Mouse (Mus musculus) mesoderm, embryonic 11.5 days (tissue): ENCODE measurements at regions not wholly inside any gene's neighbourhood (a gene's known extent, or its start where the extent isn't known, plus 50 kb on each side); places are given as distances from the start of the nearest gene placed in this dataset.
A peak's percentile ranks its signal among the peaks of the same experiment; 100 is the strongest.

Experiments used
- DNase-seq: peaks from one replicate; pipeline ENCODE4 v3.0.0-alpha.2; 2012; ENCODE audit warnings: low read depth, low spot score

DNA sequence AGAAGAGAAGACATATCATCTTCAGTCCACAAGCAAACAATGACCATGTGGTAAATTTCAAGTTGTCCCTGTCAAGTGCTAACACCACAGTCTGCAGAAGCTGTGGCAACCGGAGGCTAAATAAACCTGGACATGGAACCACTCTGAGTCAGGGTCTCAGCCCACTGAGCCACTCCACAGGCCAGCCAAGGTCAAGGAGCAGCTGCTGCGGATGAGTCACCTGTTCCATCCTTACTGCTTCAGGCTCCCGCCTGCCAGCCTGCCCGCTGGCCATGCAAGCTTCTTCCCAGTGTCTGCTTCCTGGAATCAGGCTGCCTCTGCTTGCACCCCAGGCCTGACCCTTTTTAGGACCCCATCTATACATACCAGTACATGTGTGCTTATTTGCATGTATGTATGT, 319.8 kb downstream of the 1700129C05Rik start:
- DNase-seq, result peak; percentile 14

DNA sequence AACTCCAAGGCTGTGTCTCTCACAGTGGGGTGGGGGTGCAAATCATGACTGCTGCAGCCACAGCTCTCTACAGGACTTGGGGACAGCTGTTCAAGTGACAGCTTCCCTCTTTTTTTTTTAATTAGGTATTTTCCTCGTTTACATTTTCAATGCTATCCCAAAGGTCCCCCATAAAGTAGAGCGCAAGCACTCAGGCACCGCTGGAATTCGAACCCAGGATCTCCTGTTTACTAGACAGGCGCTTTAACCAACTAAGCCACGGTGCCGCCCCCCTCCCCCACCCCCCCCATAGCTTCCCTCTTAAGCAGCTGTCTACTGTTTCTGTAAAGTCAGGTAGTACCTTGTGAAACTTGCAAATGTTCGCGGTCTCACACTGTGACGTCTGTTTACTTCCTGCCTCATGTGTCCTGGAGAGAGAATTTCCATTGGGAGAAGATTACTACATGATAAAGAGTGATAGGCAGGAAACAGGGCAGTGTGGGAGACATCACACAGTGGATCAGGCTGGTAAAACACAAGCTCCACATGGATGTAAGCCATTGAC, 324.7 kb downstream of the 1700129C05Rik start:
- no peak for DNase-seq

- DNase-seq, result no peak
These were observed 326.2 kb downstream of the 1700129C05Rik start for GRCm38 (mm10) chr14:58816540-58816876.

- DNase-seq, result no peak
These were observed 326.8 kb downstream of the 1700129C05Rik start for GRCm38 (mm10) chr14:58815616-58816539.

GRCm38 (mm10) chr14:58812585-58812984, 330.1 kb downstream of the 1700129C05Rik start:
- no peak for DNase-seq

GRCm38 (mm10) chr14:58801402-58801861, 341.3 kb downstream of the 1700129C05Rik start:
- DNase-seq, result no peak

DNA sequence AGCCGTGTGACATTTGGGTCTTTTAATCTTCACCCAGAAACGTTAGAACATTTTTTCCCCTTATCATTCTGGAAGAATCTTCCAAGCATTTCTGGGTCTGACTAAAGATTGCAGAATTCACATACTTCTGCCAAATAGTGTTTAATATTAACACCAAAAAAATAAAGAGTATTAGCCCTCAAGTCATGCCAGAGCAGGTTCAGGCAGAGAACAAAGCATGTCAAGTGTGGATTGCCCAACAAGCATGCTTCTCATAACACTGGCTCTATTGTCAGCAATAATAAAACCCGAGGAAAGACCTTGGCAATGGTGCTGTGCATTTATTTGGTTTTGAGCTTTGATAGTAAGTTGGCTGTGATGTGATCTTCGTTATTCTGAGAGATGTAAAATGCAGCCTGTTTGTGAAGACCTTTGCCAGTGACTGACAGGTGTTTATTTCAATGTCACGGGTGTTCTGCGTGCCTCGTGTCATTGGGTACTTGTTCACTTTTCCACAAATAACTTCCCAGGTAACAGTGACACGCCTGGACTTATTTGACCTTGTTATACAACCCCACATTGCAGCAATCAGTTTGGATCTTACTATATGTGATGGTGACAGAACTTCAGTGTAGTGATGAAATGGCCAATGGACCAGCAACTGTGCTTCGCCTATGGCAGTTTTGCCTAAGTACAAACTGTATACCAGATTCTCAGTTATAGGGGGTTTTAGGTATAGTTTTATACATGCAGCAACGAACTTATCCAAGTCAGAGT, 354.3 kb downstream of the 1700129C05Rik start:
- no peak for DNase-seq

- no peak for DNase-seq
These were observed 355.1 kb downstream of the 1700129C05Rik start for GRCm38 (mm10) chr14:58787618-58788017.

DNA sequence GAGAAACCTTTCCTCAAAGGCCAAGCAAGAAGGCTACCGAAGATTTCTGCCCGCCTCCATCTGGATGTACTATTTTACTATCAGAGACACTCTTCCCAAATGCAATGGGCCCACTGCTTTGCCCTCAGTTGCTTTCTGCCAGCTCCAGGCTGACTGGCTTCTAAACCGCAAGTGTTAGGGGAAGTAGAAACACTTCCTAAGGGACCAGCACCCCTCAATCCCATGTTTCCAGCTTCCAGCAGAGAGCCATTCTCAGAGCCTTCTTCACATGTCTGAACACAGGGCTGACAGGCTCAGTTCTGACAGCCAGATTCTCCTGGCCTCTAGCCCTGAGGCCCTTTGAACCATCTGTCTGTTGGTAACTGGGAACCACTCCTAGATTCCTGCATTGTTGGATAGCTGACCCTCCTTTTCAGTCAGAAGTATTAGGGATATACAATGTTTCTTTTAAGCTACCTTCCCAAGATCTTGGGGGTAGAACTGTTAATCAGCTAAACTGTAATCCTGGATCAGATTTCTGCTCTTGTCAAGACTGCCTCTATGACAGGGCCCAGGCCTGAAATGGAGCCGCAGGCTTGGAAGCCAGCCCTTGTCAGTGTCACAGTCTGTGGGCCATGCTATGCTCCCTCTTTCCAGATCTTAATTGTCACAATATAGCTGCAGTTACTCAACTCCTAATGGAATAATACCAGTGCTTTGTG, 355.8 kb downstream of the 1700129C05Rik start:
- DNase-seq, result no peak

DNA sequence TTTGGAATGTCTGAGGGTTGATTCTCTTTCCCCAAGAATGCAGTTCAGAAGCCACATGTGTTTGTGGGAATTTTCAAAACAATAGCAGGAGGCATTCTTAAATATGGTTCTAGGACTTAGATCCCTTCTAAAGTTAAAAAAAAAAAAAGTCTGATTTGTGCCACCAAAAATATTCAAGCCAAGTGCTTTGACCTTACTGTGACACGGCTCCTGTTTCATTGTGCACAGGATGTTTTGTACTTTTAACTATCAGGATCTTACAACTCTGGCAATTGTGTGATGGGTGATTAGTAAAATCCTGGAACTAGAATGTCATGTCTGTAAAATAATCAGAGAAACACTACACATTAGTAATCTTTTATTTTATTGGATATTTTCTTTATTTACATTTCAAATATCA, 359.5 kb downstream of the 1700129C05Rik start:
- no peak for DNase-seq

DNA sequence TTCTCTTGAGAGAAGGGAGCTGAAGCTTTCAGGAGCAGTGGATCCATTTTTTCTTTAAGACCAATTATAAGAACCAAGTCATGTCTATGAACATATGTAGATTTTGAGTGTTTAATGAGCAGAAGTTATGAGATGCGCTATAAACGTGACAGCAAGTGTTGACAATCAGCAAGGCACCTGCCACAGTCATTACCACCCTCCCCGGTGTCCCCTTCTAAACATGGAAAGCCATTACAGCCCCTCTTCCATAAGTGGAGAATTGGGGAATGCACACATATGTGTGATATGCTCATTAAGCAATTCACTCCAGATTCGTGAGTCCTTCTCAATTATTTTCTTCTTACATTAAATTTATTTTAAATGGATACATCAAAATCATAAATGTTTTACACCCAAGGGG, 362.4 kb downstream of the 1700129C05Rik start:
- no peak for DNase-seq

DNA sequence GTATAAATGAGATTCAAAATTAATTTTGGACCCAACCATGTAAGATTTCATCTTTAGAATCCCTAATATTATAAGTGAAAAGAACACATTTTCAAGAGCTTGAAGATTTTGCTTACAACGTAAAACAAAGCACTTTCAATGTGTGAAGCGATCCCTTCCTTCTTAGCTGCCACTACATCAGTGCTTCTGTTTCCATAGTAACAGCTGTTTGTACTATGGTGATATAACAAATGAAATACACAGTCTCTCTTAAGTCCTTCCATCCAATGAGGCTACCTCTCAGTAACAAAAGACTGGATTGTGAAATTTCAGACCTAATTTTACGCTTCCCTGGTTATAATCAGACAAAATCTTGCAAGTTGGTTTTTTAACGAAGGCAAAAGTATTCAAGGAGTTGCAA, 364.0 kb downstream of the 1700129C05Rik start:
- DNase-seq, result no peak

- no peak for DNase-seq
These were observed 381.4 kb downstream of the 1700129C05Rik start for GRCm38 (mm10) chr14:58761291-58761690.

- DNase-seq, result no peak
These were observed 382.9 kb downstream of the 1700129C05Rik start for GRCm38 (mm10) chr14:58759759-58760158.

DNA sequence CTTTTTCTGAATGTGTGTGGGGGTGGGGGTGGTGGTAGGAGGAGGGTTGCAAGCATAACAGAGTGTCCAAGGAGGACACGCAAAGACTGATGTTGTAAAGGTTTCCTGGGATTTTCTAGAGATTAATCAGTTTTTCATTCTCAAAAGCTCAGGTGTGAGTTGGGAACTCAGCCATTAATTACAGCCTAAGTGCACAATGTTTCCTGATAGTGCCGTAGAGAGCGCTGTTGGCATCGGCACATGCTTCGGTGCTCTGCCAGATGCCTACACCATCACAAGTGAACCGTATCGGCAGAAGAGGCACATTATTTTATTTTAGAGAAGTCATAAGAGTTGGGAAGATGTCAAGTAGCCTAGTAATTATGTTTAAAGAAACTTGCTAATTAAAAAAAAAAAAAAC, 388.9 kb downstream of the 1700129C05Rik start:
- DNase-seq, result no peak

GRCm38 (mm10) chr14:58753136-58753535, 389.6 kb downstream of the 1700129C05Rik start:
- no peak for DNase-seq

GRCm38 (mm10) chr14:58726418-58726817, 416.3 kb downstream of the 1700129C05Rik start:
- DNase-seq, result no peak

- DNase-seq, result no peak
These were observed 427.8 kb downstream of the 1700129C05Rik start for GRCm38 (mm10) chr14:58714856-58715255.

GRCm38 (mm10) chr14:58709861-58710260, 432.8 kb downstream of the 1700129C05Rik start:
- DNase-seq, result no peak

DNA sequence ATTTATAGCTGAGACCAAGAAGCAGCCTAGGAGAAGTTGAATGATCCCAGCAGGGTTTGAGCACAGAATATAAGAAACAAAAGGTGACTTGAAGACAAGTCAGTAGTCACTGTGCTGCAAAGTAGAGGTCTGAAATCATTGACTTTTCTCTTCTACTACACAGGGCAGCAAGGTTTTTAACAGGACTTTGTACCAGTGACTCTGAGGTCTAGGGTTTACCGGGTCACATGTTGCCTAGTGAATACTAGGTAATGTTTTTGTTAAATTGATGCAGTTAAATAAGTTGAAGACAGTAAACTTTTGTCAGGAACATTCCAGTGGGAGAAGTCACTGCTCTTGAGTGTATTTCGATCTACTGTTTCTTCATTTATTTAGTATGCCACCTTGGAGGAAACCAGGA, 433.4 kb downstream of the 1700129C05Rik start:
- DNase-seq, result no peak

GRCm38 (mm10) chr14:58701765-58702164, 440.9 kb downstream of the 1700129C05Rik start:
- DNase-seq, result no peak
